In genomic region chr2:72474531-72475287, GRCm38 (mm10) we compare ENCODE assay signal across 9 mouse cellular contexts. TPM values are rescaled to one million over a fixed set of nuclear protein-coding genes. Genes with fewer than 3 reads are reported as not detected.
DNase-seq lines count a peak whose midpoint lies in the region; ATAC-seq and TF ChIP-seq lines count a peak whose summit lies in the region.
"Had no signal": no experiment of that assay in that cellular context is flagged by ENCODE, and none has a peak within 500 bp of the region (broad histone marks: within the 10 kb centered on the region; RNA-seq: fewer than 3 reads in every experiment).

No protein-coding gene starts in this region.

- H3K27me3 ChIP-seq in forebrain, embryonic 14.5 days (replicated peaks; ENCODE audit: control insufficient read depth, insufficient read depth, low read length) = no peaks in the 10 kb centered on the region
- peaks cover 16% of the 10 kb centered on the region for H3K27me3 ChIP-seq in forebrain, embryonic 12.5 days
- H3K27me3 ChIP-seq in midbrain, embryonic 11.5 days (ENCODE audit: control insufficient read depth, insufficient read depth, low read length) = peaks cover 11% of the 10 kb centered on the region
- peaks cover 11% of the 10 kb centered on the region; the same call in 1 of the 2 replicates for H3K27me3 ChIP-seq in midbrain, postnatal 0 days (ENCODE audit: insufficient read depth, low read length)
- H3K27me3 ChIP-seq in intestine, embryonic 14.5 days (replicated peaks; ENCODE audit: control insufficient read depth, insufficient read depth, low read length) = no peaks in the 10 kb centered on the region
- H3K27me3 ChIP-seq in splenic B cell, adult 2 months (ENCODE audit: control insufficient read depth, insufficient read depth, low read length, poor library complexity, severe bottlenecking) = no peaks in the 10 kb centered on the region; the same call in none of the 2 replicates

- WGBS in forebrain, embryonic 14.5 days = 29% methylated on average over 7 of the region's 7 CpGs
- WGBS in forebrain, embryonic 12.5 days = 18% methylated on average over 7 of the region's 7 CpGs
- WGBS in midbrain, embryonic 11.5 days = 24% methylated on average over 7 of the region's 7 CpGs
- WGBS in midbrain, postnatal 0 days = 26% methylated on average over 7 of the region's 7 CpGs
- WGBS in intestine, embryonic 14.5 days = 37% methylated on average over 7 of the region's 7 CpGs

- H3K4me2 ChIP-seq in forebrain, embryonic 14.5 days (ENCODE audit: low read length) = no peak overlapping the region; the same call in 1 of the 2 replicates
- H3K4me2 ChIP-seq in forebrain, embryonic 12.5 days = no peak overlapping the region
- H3K4me2 ChIP-seq in midbrain, embryonic 11.5 days = peak overlapping the region; percentile 6; the same call in 1 of the 2 replicates
- H3K4me2 ChIP-seq in midbrain, postnatal 0 days (ENCODE audit: low read depth, low read length, poor library complexity, severe bottlenecking) = no peak overlapping the region
- peak overlapping the region; percentile 72 for H3K4me2 ChIP-seq in intestine, embryonic 14.5 days (ENCODE audit: low read length)

- H3K9ac ChIP-seq in forebrain, embryonic 14.5 days (ENCODE audit: low read length) = no peak overlapping the region
- no peak overlapping the region for H3K9ac ChIP-seq in forebrain, embryonic 12.5 days
- peak overlapping the region; percentile 79; the same call in 1 of the 2 replicates for H3K9ac ChIP-seq in midbrain, embryonic 11.5 days (ENCODE audit: low read length)
- H3K9ac ChIP-seq in midbrain, postnatal 0 days (replicated peaks; ENCODE audit: low read length, poor library complexity, severe bottlenecking) = no peak overlapping the region
- no peak overlapping the region for H3K9ac ChIP-seq in intestine, embryonic 14.5 days (ENCODE audit: low read length)

- TF ChIP-seq CTCF in midbrain, postnatal 0 days (IDR thresholded peaks at IDR 0.05) = no peak

- peaks cover 4% of the 10 kb centered on the region; the same call in 1 of the 2 replicates for H3K36me3 ChIP-seq in forebrain, embryonic 14.5 days (ENCODE audit: control insufficient read depth, insufficient read depth, low read length)
- peaks cover under 1% of the 10 kb centered on the region; the same call in 1 of the 2 replicates for H3K36me3 ChIP-seq in forebrain, embryonic 12.5 days (replicated peaks)
- peaks cover 2% of the 10 kb centered on the region; the same call in 1 of the 2 replicates for H3K36me3 ChIP-seq in midbrain, embryonic 11.5 days (ENCODE audit: control insufficient read depth, insufficient read depth, low read length)
- no peaks in the 10 kb centered on the region for H3K36me3 ChIP-seq in midbrain, postnatal 0 days (ENCODE audit: insufficient read depth, low read length)
- peaks cover 10% of the 10 kb centered on the region for H3K36me3 ChIP-seq in intestine, embryonic 14.5 days (ENCODE audit: control insufficient read depth, insufficient read depth, low read length)
- no peaks in the 10 kb centered on the region for H3K36me3 ChIP-seq in splenic B cell, adult 2 months (ENCODE audit: control insufficient read depth, insufficient read depth, low read length, poor library complexity, severe bottlenecking)

- H3K27ac ChIP-seq in forebrain, embryonic 14.5 days (ENCODE audit: low read depth, low read length) = no peak overlapping the region
- H3K27ac ChIP-seq in forebrain, embryonic 12.5 days = no peak overlapping the region
- H3K27ac ChIP-seq in midbrain, embryonic 11.5 days (ENCODE audit: low read depth, low read length) = no peak overlapping the region
- H3K27ac ChIP-seq in midbrain, postnatal 0 days (ENCODE audit: low read depth, low read length) = no peak overlapping the region
- no peak overlapping the region for H3K27ac ChIP-seq in intestine, embryonic 14.5 days (ENCODE audit: low read depth)

- peaks cover 20% of the 10 kb centered on the region for H3K4me1 ChIP-seq in forebrain, embryonic 14.5 days (ENCODE audit: control insufficient read depth, insufficient read depth, low read length)
- peaks cover 33% of the 10 kb centered on the region for H3K4me1 ChIP-seq in forebrain, embryonic 12.5 days
- peaks cover 28% of the 10 kb centered on the region for H3K4me1 ChIP-seq in midbrain, embryonic 11.5 days (ENCODE audit: control insufficient read depth, insufficient read depth, low read length)
- no peaks in the 10 kb centered on the region; the same call in 1 of the 2 replicates for H3K4me1 ChIP-seq in midbrain, postnatal 0 days (ENCODE audit: insufficient read depth, low read length)
- H3K4me1 ChIP-seq in intestine, embryonic 14.5 days (replicated peaks; ENCODE audit: control insufficient read depth, insufficient read depth, low read length) = peaks cover 23% of the 10 kb centered on the region

- H3K9me3 ChIP-seq in forebrain, embryonic 14.5 days (replicated peaks; ENCODE audit: control insufficient read depth, low read length) = no peaks in the 10 kb centered on the region
- H3K9me3 ChIP-seq in forebrain, embryonic 12.5 days = no peaks in the 10 kb centered on the region
- H3K9me3 ChIP-seq in midbrain, embryonic 11.5 days (ENCODE audit: control insufficient read depth, low read length) = no peaks in the 10 kb centered on the region
- no peaks in the 10 kb centered on the region for H3K9me3 ChIP-seq in midbrain, postnatal 0 days (ENCODE audit: low read length)
- H3K9me3 ChIP-seq in intestine, embryonic 14.5 days (ENCODE audit: control insufficient read depth, low read length) = no peaks in the 10 kb centered on the region

- ATAC-seq in forebrain, embryonic 14.5 days = no peak
- no peak for ATAC-seq in forebrain, embryonic 12.5 days (ENCODE audit: low FRiP score)
- ATAC-seq in midbrain, embryonic 11.5 days (ENCODE audit: low FRiP score) = no peak
- no peak for ATAC-seq in midbrain, postnatal 0 days (ENCODE audit: low FRiP score)
- ATAC-seq in intestine, embryonic 14.5 days (replicated peaks; ENCODE audit: low FRiP score, low TSS enrichment, low read depth) = no peak

- DNase-seq in forebrain, embryonic 14.5 days (ENCODE audit: low spot score) = peak; percentile 60
- peak; percentile 92 for DNase-seq in midbrain, embryonic 11.5 days (ENCODE audit: low spot score, missing footprints)
- DNase-seq in midbrain, postnatal 0 days (ENCODE audit: low spot score) = no peak
- DNase-seq in intestine, embryonic 14.5 days (ENCODE audit: low spot score) = no peak
- peak; percentile 2 for DNase-seq in splenic B cell, adult 2 months (ENCODE audit: low read depth, low spot score)
- no peak for DNase-seq in ovary, postnatal 14 days (ENCODE audit: low spot score)
- no peak for DNase-seq in layer of hippocampus, postnatal 14 days (ENCODE audit: low spot score in 2 of 2)
- DNase-seq: right cerebral cortex, postnatal 14 days had no signal

- H3K4me3 ChIP-seq in forebrain, embryonic 14.5 days (ENCODE audit: low read depth, low read length) = no peak overlapping the region
- H3K4me3 ChIP-seq in forebrain, embryonic 12.5 days (replicated peaks) = no peak overlapping the region
- no peak overlapping the region for H3K4me3 ChIP-seq in midbrain, embryonic 11.5 days (ENCODE audit: low read depth, low read length)
- H3K4me3 ChIP-seq in midbrain, postnatal 0 days (ENCODE audit: low read depth, low read length) = no peak overlapping the region
- H3K4me3 ChIP-seq in intestine, embryonic 14.5 days (ENCODE audit: low read depth, low read length) = no peak overlapping the region

RNA-seq across cellular contexts. Expression of gene Cdca7, which starts 1.2 kb away (rescaled TPM):
- 113 and 116 TPM in 2 replicates for polyA plus RNA-seq in forebrain, embryonic 14.5 days (2014; fragmentation: Nextera tagmentation; extraction: Ambion mirVana)
- polyA plus RNA-seq in forebrain, embryonic 12.5 days (2016; fragmentation: Nextera tagmentation; extraction: Ambion mirVana) = 228 and 252 TPM in 2 replicates
- polyA plus RNA-seq in midbrain, embryonic 11.5 days (2014; fragmentation: Nextera tagmentation; extraction: Ambion mirVana) = 172 and 189 TPM in 2 replicates
- 4.5 and 14.5 TPM in 2 replicates for total RNA-seq in midbrain, postnatal 0 days (2014; rRNA removed)
- 2.5 and 3.2 TPM in 2 replicates for polyA plus RNA-seq in midbrain, postnatal 0 days (2015; fragmentation: Nextera tagmentation; extraction: Ambion mirVana)
- polyA plus RNA-seq in intestine, embryonic 14.5 days (2014; fragmentation: Nextera tagmentation; extraction: Ambion mirVana) = 162 and 181 TPM in 2 replicates
- 1 to 10 TPM; 5.2 to 6.7 TPM for total RNA-seq in layer of hippocampus, postnatal 14 days (2021)

Comparison
In these comparisons a context has a peak if more than half of its experiments do, and no peak if none do; other contexts are left out.
1. DNase-seq: peak in forebrain, embryonic 14.5 days (single experiment), midbrain, embryonic 11.5 days (single experiment) and splenic B cell, adult 2 months (single experiment); none in midbrain, postnatal 0 days (single experiment), intestine, embryonic 14.5 days (single experiment), ovary, postnatal 14 days (single experiment) and layer of hippocampus, postnatal 14 days (0 of 2).
2. H3K4me2 ChIP-seq: peak in midbrain, embryonic 11.5 days (single experiment) and intestine, embryonic 14.5 days (single experiment); none in forebrain, embryonic 14.5 days (single experiment), forebrain, embryonic 12.5 days (single experiment) and midbrain, postnatal 0 days (single experiment).
3. RNA of gene Cdca7, which starts 1.2 kb away (polyA plus RNA-seq): 228 to 252 TPM in forebrain, embryonic 12.5 days, 172 to 189 TPM in midbrain, embryonic 11.5 days, 162 to 181 TPM in intestine, embryonic 14.5 days and 113 to 116 TPM in forebrain, embryonic 14.5 days; 2.5 to 3.2 TPM in midbrain, postnatal 0 days; every median in the first group is over 10 times any median in the second.